Mouse (Mus musculus) megakaryocyte-erythroid progenitor cell, adult 5-6 weeks (primary cell): ENCODE data around the gene Stox2. TPM values are rescaled to one million over a fixed set of nuclear protein-coding genes. Genes with fewer than 3 reads are reported as not detected.

Experiments
- ATAC-seq: replicated peaks from 2 replicates; pipeline ENCODE4 v1.8.0; 2016; ENCODE audit warnings: mild to moderate bottlenecking, inconsistent platforms; ENCODE audit not compliant: severe bottlenecking, poor library complexity, low FRiP score, low TSS enrichment
- total RNA-seq, 2 experiments: library from RNA; stranded (forward) in 1 of 2; stranded (reverse) in 1 of 2; fragments of 200-1000, 215-1000 nt in 1 of 2; fragments of >200 nt in 1 of 2; fragmentation: Nextera tagmentation in 1 of 2; gene quantifications; 2 replicates each; pipeline ENCODE4 v1.2.3; 2014 to 2017

Stox2 gene
- total RNA-seq, 2 experiments from 2014 or later = not detected

GRCm38 (mm10) chr8:47411994-47412695, 34.0 kb downstream of the Stox2 start:
- ATAC-seq = no peak

- ATAC-seq = no peak
Observed at GRCm38 (mm10) chr8:47411321-47411720, 34.8 kb downstream of the Stox2 start.

DNA sequence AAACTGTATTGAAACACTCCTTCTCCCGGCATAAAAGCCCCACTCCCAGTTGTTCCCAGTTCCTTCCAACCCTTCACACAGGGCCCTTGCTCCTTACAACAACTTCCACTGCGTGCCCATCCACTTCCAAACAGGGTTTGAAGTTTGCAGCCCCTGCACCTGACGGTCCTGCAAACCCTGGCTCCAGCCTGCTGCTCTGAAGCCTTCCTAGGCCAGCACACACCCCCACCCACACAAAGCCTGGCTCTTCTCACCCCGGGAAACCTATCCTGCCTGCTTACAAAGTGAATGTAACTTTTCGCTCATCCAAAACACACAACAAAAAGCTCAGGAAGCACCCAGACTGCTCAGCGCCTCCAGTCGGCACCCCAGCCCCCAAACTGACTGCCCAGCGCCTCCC, 37.1 kb downstream of the Stox2 start:
- ATAC-seq = no peak

DNA sequence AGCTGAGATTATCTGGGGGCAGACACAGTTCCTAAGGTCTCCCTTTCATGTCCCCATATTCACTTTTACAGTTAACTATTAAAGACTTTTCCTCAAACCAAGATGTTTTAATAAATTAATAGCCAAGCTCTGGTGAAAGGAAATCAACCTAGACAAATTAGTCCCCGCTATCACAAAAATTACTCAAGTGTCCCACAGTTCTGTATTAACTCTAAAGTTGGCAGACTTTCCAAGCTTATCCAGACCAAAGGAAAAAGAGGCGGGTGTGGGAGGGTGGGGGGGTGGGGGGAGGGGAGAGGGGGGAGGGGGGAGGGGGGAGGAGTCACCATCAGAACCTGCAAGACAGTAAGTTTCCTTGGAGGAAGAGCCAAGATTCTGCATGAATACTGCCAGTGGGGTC, 41.3 kb downstream of the Stox2 start:
- no peak for ATAC-seq

DNA sequence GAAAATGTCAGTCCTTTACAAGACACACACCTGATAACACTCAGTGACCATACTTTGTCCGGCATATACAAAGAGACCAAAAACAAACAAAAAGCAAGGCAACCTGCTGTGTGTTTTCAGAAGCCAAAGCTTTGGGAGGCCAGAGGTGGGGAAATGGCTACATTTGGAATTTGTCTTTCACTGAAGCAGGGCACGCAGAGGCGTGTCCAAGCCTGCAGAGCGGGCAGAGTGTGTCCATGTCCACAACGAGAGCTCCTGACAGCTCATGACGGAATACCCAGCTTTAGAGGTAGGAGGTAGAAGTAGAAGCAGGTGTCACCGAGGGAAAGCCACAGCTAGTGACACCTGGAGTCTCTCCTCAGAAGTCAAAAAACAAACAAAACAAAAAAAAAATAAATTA, 53.2 kb downstream of the Stox2 start:
- ATAC-seq = no peak

GRCm38 (mm10) chr8:47392290-47392689, 53.9 kb downstream of the Stox2 start:
- ATAC-seq = no peak

- no peak for ATAC-seq
Observed at GRCm38 (mm10) chr8:47391844-47392243, 54.3 kb downstream of the Stox2 start.

- no peak for ATAC-seq
Observed at GRCm38 (mm10) chr8:47389430-47389829, 56.7 kb downstream of the Stox2 start.

GRCm38 (mm10) chr8:47388171-47388570, 58.0 kb downstream of the Stox2 start:
- ATAC-seq = no peak

GRCm38 (mm10) chr8:47385810-47386209, 60.4 kb downstream of the Stox2 start:
- no peak for ATAC-seq

GRCm38 (mm10) chr8:47384151-47384550, 62.0 kb downstream of the Stox2 start:
- no peak for ATAC-seq

- no peak for ATAC-seq
Observed at GRCm38 (mm10) chr8:47383632-47384031, 62.5 kb downstream of the Stox2 start.

- ATAC-seq = no peak
Observed at GRCm38 (mm10) chr8:47381216-47381615, 64.9 kb downstream of the Stox2 start.

DNA sequence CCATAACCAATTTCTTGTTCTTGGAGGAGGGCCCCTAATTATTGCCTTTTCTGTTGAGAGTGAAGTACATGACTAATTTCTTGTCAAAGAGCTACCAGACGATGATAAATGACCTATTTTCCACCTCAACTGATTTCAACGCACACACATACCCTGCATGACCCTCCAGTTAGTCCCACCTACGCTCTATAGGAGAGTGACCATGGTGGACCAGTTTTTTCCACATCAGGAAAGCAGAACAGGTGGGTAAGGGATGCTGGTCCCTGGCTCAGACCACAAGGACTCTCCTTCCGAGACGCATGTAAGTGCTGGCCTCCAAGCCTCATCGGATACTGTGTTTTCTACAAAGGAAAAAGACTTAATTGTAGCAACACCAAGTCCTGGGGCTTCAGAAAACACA, 65.4 kb downstream of the Stox2 start:
- no peak for ATAC-seq

DNA sequence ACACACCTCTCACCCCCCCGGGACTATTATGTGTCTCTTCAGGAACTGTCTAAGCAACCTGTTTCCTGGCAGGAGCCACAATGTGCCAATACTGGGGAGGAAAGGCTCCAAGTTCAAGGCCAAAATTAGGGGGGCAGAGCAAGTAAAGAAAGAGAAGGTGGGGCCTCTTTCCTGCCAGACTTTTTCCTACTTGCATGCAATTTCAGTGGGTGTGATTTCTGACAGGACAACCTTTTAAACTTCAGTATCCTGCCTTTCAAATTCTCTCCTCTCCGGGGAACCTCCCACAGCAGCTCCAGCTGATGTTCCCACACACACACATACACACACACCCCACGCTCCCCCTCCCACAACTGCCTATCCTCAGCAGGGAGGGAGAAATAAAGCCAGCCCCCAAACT, 66.1 kb downstream of the Stox2 start:
- ATAC-seq = no peak

DNA sequence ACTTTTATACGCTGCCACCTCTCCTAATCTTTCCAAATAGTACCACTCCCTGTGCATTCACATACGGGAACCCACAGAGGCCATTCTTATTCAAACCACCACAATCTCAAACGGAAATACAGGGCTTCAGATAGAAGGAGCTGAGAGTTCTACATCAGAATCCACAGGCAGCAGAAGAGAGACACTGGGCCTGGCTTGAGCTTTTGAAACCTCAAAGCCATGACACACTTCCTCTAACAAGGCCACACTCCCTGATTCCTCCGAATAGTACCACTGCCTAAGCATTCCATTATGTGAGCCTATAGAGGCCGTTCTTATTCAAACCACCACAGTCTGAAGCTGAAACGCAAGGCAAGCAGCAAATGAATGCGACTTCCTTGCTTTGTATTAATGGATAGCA, 69.5 kb downstream of the Stox2 start:
- ATAC-seq = no peak

DNA sequence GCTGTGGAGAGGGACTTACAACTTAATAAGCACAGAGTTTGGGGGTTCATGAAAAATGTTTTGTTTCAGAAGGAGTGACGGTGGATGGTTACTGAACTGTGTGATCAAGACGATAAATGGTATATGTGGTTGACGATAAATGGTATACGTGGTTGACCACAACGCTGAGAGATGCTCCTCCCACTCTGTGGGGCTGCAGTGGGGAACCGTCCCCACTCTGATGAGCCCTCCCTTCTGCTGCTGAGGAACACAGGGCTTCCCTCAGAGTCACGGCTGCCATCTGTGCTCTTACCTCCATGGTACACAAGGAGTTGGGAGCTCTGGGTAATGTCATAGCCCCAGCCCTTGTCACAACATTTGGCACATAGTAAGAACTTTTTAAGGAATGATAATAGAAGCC, 72.4 kb downstream of the Stox2 start:
- peak; percentile 39; the same call in 1 of the 2 replicates for ATAC-seq

- ATAC-seq = 0 out of 2 replicates have a peak, but pooled peaks have one; percentile 53
Observed at GRCm38 (mm10) chr8:47371539-47371938, 74.6 kb downstream of the Stox2 start.

DNA sequence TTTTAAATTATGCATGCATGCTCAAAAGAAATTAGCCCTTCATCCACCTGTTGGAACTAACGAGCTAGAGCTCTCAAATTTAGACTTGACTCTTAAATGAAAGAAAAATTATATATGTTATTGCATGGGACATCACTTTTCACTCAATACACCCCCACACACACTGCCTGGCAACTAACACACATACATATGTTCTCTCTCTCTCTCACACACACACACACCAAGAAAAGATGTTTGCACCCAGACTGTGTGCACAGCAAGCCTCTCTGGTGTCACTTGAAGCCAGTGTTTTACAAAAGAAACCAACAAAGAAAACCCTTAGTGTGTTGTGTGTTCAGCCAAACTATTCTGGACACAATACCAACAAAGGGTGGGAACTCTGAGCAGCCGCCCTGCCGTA, 75.1 kb downstream of the Stox2 start:
- ATAC-seq = no peak

DNA sequence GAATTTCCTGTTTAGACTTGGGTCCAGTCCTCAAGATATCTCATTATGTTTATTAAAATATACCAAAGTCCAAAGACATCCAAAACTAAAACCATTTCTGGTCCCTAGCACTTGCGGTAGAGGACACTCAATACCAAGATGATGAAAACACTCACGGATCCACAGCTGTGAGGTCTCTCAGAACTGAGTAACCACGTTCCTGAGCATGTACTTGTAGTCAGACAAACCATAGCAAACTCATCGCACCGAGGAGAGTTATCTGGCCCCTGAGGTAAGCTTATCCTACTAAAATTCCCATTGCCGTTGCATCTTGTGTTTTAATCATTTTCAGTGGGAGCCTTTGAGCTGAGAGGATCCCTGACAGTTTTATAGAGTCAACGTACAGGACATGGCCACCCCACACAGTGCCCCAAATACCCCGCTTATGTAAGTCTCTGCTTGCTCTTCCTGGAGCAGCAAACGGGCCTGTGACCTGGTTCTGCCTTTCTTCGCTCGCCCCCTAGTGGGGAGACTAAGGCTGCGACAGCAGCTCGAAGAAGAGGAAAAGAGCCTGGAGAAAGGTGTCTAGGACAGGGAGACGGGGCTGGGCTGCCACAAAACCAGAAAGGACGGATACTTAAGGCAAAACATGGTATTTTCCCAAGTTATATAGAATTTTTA, 75.6 kb downstream of the Stox2 start:
- ATAC-seq = peak; percentile 92

GRCm38 (mm10) chr8:47369949-47370348, 76.2 kb downstream of the Stox2 start:
- ATAC-seq = no peak
